ENCODE assay signal across 20 mouse cellular contexts in genomic region chr5:32077139-32077538, GRCm38 (mm10). TPM values are rescaled to one million over a fixed set of nuclear protein-coding genes. Genes with fewer than 3 reads are reported as not detected.
DNase-seq lines count a peak whose midpoint lies in the region; ATAC-seq lines count a peak whose summit lies in the region.
"Had no signal": no experiment of that assay in that cellular context is flagged by ENCODE, and none has a peak within 500 bp of the region (broad histone marks: within the 10 kb centered on the region; RNA-seq: fewer than 3 reads in every experiment).

No protein-coding gene starts in this region.

- peak; percentile 73 for ATAC-seq in common myeloid progenitor, adult 5-6 weeks (replicated peaks; ENCODE audit: low read depth, poor library complexity, severe bottlenecking)
- peak; percentile 54 for ATAC-seq in monocyte, adult 5-6 weeks (replicated peaks; ENCODE audit: insufficient number of reproducible peaks, low FRiP score, low TSS enrichment, poor library complexity, severe bottlenecking)
- ATAC-seq in midbrain, embryonic 14.5 days (ENCODE audit: low FRiP score, low TSS enrichment): no peak
- ATAC-seq in heart, embryonic 11.5 days (replicated peaks; ENCODE audit: insufficient number of reproducible peaks, low FRiP score, low TSS enrichment): no peak
- ATAC-seq: forebrain, embryonic 16.5 days; intestine, postnatal 0 days had no signal

- H3K4me2 ChIP-seq in midbrain, embryonic 14.5 days (ENCODE audit: low read length): no peak overlapping the region
- no peak overlapping the region for H3K4me2 ChIP-seq in heart, embryonic 11.5 days
- H3K4me2 ChIP-seq: embryonic facial prominence, embryonic 13.5 days; forebrain, embryonic 12.5 days; heart, embryonic 12.5 days; hindbrain, embryonic 15.5 days had no signal

- 92% methylated on average over 3 of the region's 3 CpGs for WGBS in midbrain, embryonic 14.5 days
- WGBS in heart, embryonic 11.5 days (ENCODE audit: insufficient replicate concordance): 88% methylated on average over 3 of the region's 3 CpGs

- H3K27me3 ChIP-seq in midbrain, embryonic 14.5 days (ENCODE audit: control insufficient read depth, insufficient read depth, low read length): no peaks in the 10 kb centered on the region
- no peaks in the 10 kb centered on the region for H3K27me3 ChIP-seq in heart, embryonic 11.5 days (ENCODE audit: control insufficient read depth, insufficient read depth, low read length)
- H3K27me3 ChIP-seq: embryonic facial prominence, embryonic 13.5 days; forebrain, embryonic 12.5 days; heart, embryonic 12.5 days; hindbrain, embryonic 15.5 days had no signal

- no peak overlapping the region for H3K9ac ChIP-seq in midbrain, embryonic 14.5 days (replicated peaks; ENCODE audit: low read length)
- no peak overlapping the region for H3K9ac ChIP-seq in heart, embryonic 11.5 days (ENCODE audit: low read depth, low read length)
- H3K9ac ChIP-seq: embryonic facial prominence, embryonic 13.5 days; forebrain, embryonic 12.5 days; heart, embryonic 12.5 days; hindbrain, embryonic 15.5 days had no signal

- DNase-seq in heart, adult 11 months: peak; percentile 76
- no peak for DNase-seq in heart, postnatal 36 days
- DNase-seq in embryo, embryonic 11 days: no peak
- no peak for DNase-seq in midbrain, embryonic 14.5 days
- no peak for DNase-seq in layer of hippocampus, postnatal 25 days (ENCODE audit: extremely low spot score in 1 of 2, low spot score in 1 of 2)
- DNase-seq: adrenal gland, postnatal 10 days; cerebellum, adult 2 months; cerebellum, postnatal 10 days; gastrocnemius, postnatal 36 days; heart, adult 2 months had no signal

- no peaks in the 10 kb centered on the region for H3K36me3 ChIP-seq in midbrain, embryonic 14.5 days (ENCODE audit: control insufficient read depth, insufficient read depth, low read length)
- H3K36me3 ChIP-seq in heart, embryonic 11.5 days (ENCODE audit: control insufficient read depth, insufficient read depth, low read length): no peaks in the 10 kb centered on the region
- H3K36me3 ChIP-seq: embryonic facial prominence, embryonic 13.5 days; forebrain, embryonic 12.5 days; heart, embryonic 12.5 days; hindbrain, embryonic 15.5 days had no signal

- no peaks in the 10 kb centered on the region for H3K4me1 ChIP-seq in midbrain, embryonic 14.5 days (ENCODE audit: control insufficient read depth, insufficient read depth, low read length)
- peaks cover 14% of the 10 kb centered on the region for H3K4me1 ChIP-seq in heart, embryonic 11.5 days (ENCODE audit: control insufficient read depth, insufficient read depth, low read length)

- H3K4me3 ChIP-seq in midbrain, embryonic 14.5 days (replicated peaks; ENCODE audit: low read depth, low read length): no peak overlapping the region
- no peak overlapping the region for H3K4me3 ChIP-seq in heart, embryonic 11.5 days (ENCODE audit: low read depth, low read length)
- H3K4me3 ChIP-seq: embryonic facial prominence, embryonic 13.5 days; forebrain, embryonic 12.5 days; heart, adult 2 months; heart, embryonic 12.5 days; hindbrain, embryonic 15.5 days had no signal

- no peaks in the 10 kb centered on the region for H3K9me3 ChIP-seq in midbrain, embryonic 14.5 days (ENCODE audit: control insufficient read depth, low read length)
- no peaks in the 10 kb centered on the region for H3K9me3 ChIP-seq in heart, embryonic 11.5 days (replicated peaks; ENCODE audit: control insufficient read depth, low read length)
- H3K9me3 ChIP-seq: embryonic facial prominence, embryonic 13.5 days; forebrain, embryonic 12.5 days; G1E; heart, embryonic 12.5 days; hindbrain, embryonic 15.5 days had no signal

- H3K27ac ChIP-seq in midbrain, embryonic 14.5 days (replicated peaks; ENCODE audit: low read depth, low read length): no peak overlapping the region
- H3K27ac ChIP-seq in heart, embryonic 11.5 days (ENCODE audit: low read depth, low read length): no peak overlapping the region
- H3K27ac ChIP-seq: embryonic facial prominence, embryonic 13.5 days; forebrain, embryonic 12.5 days; heart, adult 2 months; hindbrain, embryonic 15.5 days had no signal

- intact Hi-C loops in heart, postnatal 36 days (cut with DNase I): no loop called here

RNA-seq across cellular contexts. Expression of gene Fosl2, which starts 58.5 kb away (rescaled TPM):
- total RNA-seq in heart, postnatal 36 days (2021): 10 to 100 TPM; 28.4 to 35.1 TPM
- 8.0 and 8.5 TPM in 2 replicates for total RNA-seq in common myeloid progenitor, adult 5-6 weeks (2017)
- total RNA-seq in monocyte, adult 5-6 weeks (2017): 75.5 to 116 TPM (median 87.6 TPM) in 3 replicates
- 0.28 and 0.36 TPM in 2 replicates for polyA plus RNA-seq in midbrain, embryonic 14.5 days (2014; fragmentation: Nextera tagmentation; extraction: Ambion mirVana)
- 3.0 and 3.4 TPM in 2 replicates for polyA plus RNA-seq in heart, embryonic 11.5 days (2014; fragmentation: Nextera tagmentation; extraction: Ambion mirVana)
- 10 to 100 TPM; 47.6 to 48.4 TPM for total RNA-seq in layer of hippocampus, postnatal 25 days (2021)

Comparison
In these comparisons a context has a peak if more than half of its experiments do, and no peak if none do; other contexts are left out.
1. ATAC-seq: peak in common myeloid progenitor, adult 5-6 weeks (single experiment) and monocyte, adult 5-6 weeks (single experiment); none in midbrain, embryonic 14.5 days (single experiment) and heart, embryonic 11.5 days (single experiment).